Mouse (Mus musculus): ENCODE data around the gene Top1.

GRCm38 (mm10) chr2:160610012-160610411 lies 35.7 kb upstream of the Top1 start:
- no peak for TF ChIP-seq CTCF (IDR thresholded peaks at IDR 0.05; ENCODE audit: low read depth, low read length)
- TF ChIP-seq POLR2A (IDR thresholded peaks at IDR 0.05; ENCODE audit: insufficient read depth, low read length), result no peak

All from ES-Bruce4 (cell line).